Mouse (Mus musculus): Measurements from ENCODE around the gene Aif1.

Gene Aif1

DNA sequence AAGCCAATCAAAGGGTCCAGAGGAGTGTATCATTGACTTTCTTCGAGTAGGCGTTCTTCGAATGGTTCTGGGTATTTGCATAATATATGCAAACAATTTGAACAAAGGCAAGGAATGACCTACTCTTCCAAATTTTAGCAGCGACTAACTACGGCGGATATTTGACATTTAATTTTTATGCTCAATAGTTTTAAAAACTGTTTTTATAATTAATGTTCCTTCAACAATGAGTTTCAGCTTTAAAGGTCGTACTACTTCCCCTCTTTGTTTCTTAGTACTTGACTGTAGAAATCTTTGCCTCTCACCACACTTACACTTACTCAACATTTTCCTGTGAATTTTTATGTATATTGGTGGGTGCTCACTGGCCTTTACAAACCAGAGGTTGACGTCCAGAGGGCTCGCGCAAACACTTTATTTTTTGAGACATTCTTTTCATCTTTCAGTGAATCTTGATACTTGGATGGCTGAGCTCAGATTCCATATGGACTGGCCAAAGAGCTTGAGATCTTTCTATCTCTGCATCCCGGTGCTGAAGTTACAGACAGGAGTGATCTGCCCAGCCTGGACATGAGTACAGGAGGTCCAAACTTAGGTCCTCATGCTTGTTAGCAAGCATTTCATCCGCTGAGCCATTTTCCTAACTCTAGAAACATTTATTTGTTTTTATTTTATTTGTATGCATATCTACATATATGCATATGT lies 10.3 kb downstream of the Aif1 start:
- DNase-seq (ENCODE audit: low read depth) = no peak

DNA sequence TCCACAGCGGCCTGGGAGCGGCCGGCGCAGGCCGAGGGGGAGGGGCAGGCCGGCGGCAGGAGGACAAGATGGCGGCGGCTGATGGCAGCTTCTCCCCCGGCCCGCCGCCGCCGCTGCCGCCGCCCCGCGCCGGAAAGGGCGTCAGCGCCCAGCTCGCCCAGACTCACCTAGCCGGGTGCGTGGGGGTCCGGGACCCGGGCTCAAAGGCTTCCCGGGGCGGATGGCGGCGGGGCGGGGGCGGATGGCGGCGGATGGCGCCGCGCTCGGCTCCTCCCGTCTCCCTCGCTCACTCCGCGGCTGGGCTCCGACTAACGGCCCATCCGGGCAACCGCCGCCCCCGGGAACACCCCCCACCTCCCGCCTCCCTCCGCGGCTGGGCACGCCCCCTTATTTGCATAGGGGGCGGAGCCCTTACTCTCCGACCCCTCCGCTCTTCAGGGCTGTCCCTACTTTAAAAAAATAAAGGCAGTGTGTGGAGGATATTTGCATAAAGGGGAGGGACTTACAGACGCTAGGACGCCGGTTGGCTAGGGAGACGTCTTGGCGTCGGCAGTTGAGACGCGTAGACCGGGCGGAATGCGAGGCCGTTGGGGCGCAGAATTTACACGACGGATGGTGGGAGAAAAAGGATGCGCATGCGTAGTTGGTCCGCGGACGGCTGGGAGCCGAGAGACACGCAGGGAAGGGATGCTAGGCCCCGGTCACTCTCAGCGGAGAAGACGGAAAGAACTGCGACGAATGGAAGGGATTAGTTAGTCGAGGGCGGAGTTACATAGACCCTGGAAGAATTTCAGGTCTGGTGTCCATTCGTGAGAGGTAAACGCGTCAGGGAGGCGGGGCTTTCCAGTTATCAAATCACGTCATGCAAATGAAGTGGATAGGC lies 11.1 kb downstream of the Aif1 start, which contains the start of gene Prrc2a:
Prrc2a (minus strand) TSS at position 330 of the 883 bp plus-strand sequence.
- DNase-seq (ENCODE audit: low read depth) = peak; percentile 98

DNA sequence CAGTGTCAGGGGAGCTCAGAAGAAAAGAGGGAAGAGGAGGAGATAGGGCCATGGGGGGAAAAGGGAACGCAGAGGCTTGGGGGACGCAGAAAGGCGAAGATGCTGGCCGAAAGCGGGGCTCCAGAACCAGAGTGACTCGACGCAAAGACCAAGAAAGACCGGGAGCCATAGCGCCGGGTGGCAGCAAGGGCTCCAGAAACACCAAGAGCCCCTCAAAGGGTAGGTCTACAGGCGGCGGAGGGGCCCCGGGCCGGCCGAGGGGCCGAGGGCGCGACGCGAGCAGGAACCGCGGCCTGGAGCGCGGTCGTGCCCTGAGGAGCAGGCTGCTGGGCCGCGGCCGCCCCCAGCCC lies 11.7 kb downstream of the Aif1 start:
- no peak for DNase-seq (ENCODE audit: low read depth)

DNA sequence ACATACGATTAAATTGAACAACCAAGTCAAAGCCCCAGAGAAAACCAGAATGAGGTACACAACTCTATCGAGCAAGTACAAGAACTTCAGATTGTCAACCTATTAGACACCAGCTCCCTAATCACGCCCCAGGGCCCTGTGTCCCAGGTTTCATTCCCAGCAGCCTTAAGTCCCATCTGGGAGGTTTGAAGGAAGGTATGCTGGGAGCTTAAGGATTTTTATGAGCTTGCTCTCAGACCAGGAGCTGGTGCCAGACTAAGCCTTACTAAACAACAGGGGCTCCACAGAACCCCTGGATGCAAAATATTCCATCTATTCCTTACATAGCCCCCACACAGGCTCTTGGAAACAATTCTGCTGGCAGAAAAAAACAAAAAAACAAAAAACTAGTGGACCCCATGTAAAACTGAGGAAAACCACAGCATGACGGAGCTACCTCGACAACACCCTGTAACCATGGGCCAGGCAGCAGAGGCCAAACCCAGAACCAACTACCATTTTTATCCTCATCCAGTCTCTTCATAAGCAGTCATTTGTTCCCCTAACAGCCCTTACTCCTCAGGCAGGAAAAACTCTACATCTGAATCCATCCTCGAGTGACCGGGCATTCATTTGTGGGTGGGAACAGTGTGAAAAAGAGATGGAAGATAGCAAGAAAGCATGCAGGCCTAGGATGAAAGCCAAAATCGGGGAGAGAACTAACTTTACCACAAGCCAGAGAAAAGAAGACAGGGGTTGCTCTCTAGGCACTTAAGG lies 12.4 kb downstream of the Aif1 start:
- DNase-seq (ENCODE audit: low read depth) = no peak

DNA sequence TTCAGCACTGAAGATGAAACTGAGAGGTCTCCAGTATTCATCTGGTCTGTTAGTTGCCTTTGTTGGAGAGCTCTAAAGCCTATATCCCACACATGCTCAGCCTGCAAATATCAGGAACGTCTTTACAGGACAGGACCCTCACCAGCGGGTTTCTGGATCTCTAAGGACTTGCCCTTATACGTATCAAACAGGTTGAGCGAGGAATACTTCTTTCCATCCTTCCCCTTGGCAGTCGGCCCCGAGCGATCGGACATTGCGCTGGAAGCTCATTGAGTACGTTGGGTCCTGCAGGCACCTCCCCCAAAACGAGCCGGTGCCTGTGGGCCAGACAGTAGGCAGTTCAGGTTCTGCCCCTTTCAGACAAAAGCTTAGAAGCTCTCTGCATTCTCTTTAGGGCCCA lies 13.1 kb downstream of the Aif1 start:
- no peak for DNase-seq (ENCODE audit: low read depth)

GRCm38 (mm10) chr17:35162121-35162520 lies 13.7 kb downstream of the Aif1 start:
- DNase-seq (ENCODE audit: low read depth) = no peak

DNA sequence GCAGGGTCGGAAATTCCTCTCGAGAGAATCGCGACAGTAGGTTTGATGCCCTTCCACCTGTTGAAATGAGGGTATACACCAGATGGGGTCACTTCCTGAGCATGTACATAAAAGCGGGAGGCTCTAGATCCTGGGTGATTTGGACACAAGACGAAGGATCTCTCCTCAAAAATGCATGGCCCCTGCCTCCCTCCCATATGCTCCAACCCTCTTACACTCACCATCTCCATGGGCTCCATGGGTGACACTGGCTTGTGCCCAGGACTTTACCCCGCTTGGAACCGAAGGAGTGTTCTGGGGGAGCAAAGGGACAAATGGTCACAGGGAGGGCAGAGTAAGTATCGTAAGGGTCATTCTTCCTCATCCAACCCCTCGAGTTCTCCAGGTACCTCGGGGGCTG lies 14.4 kb downstream of the Aif1 start:
- no peak for DNase-seq (ENCODE audit: low read depth)

- no peak for DNase-seq (ENCODE audit: low read depth)
Observed at GRCm38 (mm10) chr17:35159638-35160037, 16.2 kb downstream of the Aif1 start.

DNA sequence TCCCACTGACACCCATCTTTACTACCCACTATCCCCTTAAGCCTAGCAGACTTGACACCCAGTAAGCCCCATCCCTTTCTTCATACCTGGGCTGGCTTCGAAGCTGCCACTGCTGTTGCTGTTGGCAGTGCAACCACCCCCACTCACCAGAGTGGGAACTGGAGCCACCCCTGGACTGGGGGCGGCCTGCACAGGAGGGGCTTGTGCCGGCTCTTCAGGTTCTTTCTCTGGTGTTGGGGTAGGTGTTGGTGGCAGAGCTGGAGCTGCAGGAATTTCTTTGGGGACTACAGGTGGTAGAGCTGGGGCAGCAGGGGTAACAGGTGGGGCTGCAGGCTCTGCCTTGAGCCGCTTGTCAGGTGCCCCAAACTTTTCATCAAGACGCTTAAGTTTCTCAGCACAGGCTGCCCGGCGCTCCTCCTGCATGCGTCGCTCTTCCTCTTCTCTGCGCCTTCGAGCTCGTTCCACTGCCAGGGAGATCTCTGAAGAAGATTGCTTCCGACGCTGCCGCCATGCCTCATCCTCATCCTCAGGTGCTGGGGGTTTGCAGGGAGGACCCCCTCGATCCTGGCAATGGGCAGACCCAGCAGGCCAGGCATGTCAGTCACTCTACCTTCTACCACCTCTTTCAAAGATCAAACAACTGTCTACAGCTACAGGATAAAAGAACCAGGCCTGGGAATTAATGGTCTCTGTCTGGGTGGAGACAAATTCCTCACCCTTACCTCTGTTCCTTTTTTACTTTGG lies 16.8 kb downstream of the Aif1 start:
- no peak for DNase-seq (ENCODE audit: low read depth)

- no peak for DNase-seq (ENCODE audit: low read depth)
Observed at GRCm38 (mm10) chr17:35157661-35158175, 18.1 kb downstream of the Aif1 start.

DNA sequence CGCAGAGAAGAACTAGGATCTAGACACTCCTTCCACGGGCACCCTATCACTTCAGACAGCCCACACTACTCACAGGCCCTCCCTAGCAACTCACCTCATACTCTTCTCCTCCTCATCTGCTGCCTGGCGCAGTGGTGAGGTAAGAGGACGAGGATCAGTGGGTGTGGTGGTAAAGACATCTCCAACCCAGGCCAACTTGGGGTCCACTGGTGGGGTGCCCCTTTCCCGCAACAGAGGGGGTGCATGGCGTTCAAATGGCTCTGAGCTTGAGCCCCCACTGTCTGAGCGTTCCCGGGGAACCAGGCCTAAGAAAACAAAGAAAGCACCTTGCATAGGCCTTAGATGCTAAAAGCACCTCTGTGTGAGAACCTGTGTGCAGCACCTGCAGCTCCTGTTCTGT lies 18.6 kb downstream of the Aif1 start:
- no peak for DNase-seq (ENCODE audit: low read depth)

DNA sequence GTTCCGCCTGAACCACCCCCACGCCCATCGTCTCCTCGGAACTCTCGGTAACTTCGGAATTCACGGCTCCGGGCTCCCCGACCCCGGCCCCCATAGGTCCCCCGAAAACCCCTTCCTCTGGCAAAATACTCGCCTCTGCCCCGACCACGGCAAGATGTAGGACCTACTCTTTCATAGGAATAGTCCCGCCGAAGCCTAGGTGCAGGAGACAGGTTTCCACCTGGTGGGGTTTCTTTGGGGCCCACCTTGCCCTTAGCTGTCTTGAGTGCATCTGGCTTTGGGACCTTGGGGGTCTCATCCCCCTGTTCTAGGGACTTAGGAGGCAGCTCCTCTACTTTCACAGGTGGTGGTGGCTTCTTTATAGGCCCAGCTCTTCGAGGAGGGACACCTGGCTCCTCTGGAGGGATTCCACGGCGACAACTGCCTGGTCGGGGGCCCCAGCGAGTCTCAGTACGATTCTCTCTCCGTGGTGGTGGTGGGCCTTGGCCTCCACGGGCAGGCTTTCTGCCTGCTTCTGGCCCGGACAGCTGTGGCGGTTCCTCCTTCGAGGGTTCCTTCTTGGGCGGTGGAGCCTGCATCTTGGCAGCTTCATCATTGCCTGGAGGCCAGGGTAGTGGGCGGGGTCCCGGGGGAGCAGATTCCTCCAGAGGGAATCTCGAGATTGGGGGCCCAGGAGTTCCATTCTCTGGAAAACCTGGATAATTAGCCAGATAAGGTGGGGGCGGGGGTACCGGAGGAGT lies 19.2 kb downstream of the Aif1 start:
- no peak for DNase-seq (ENCODE audit: low read depth)

DNA sequence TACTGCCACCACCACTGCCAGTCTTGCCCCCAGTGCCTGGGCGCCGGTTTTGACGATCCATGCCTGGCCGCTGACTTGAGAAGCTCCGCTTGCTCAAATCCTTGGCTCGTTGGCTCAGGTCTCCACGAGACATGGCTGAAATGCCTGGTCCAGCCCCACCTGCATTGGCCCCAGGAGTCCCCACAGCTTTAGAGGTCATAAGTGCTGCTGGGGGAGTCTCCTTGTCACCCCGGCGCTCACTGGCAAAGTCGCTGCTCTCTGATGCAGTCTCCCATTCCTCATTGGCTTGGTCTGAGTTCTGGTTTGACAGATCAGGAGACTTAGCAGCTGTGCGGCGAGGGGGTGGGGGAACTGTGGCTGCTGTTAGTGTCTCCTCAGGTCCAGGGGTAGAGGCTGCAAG lies 20.4 kb downstream of the Aif1 start:
- no peak for DNase-seq (ENCODE audit: low read depth)

DNA sequence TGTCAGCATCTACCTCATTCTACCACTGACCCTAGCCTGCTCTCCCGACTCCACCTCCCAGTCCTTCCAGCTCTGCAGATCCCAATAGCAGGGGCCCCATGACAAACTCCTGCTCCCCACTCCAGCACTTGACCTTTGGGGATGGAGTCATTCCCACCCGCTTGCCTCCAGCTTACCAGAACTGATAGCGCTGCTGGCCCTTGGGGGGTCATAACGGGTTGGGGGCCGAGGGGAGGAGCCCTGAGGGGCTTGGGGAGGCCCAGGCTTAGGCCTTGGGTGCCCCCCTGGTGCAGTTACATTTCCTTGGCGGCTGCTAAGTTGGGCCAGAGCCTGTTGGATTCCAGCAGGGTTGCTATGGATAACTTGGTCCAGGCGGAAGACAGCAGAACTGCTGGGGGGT lies 21.3 kb downstream of the Aif1 start:
- no peak for DNase-seq (ENCODE audit: low read depth)

DNA sequence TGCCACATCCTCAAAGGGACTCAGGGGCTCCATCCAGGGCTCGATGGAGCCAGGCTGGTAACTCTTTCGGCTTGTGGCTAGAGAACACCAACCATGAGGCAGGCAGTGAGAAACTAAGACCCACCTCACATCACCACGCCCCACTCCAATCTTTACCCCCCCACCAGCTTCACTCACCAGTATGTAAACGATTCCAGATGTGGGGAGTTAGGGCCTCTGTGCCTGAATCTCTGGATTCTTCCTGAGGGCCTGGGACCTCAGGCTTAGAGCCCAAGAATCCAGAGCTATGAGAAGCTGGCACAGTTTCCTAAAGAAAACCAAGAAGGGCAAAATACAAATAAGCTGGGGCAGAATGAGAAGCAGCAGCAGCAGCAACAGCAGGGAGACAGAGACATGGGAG lies 21.9 kb downstream of the Aif1 start:
- no peak for DNase-seq (ENCODE audit: low read depth)

- DNase-seq (ENCODE audit: low read depth) = no peak
Observed at GRCm38 (mm10) chr17:35153077-35153476, 22.8 kb downstream of the Aif1 start.

- DNase-seq (ENCODE audit: low read depth) = no peak
Observed at GRCm38 (mm10) chr17:35152121-35152520, 23.7 kb downstream of the Aif1 start.

- DNase-seq (ENCODE audit: low read depth) = no peak
Observed at GRCm38 (mm10) chr17:35147922-35148639, 27.8 kb downstream of the Aif1 start.

DNA sequence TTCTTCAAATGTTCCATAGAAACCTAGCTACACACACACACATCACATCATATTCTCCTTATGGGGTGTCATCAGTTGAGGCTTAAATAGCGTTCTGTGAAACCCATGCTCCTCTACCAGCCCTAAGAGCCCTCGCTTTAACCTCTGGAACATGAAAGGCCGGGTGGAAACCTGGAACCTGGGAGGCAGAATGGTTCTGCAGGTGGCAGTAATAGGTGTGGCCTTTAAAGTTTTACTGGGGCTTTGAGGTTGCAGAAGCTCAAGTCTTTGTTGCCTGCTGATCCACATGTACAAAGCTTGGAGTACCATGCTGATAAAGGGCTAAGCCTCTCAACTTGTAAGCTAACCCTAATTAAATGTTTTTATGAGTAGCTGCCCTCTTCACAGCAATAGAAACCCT lies 28.5 kb downstream of the Aif1 start:
- no peak for DNase-seq (ENCODE audit: low read depth)

GRCm38 (mm10) chr17:35146139-35146538 lies 29.7 kb downstream of the Aif1 start:
- no peak for DNase-seq (ENCODE audit: low read depth)
